Mouse (Mus musculus) bone marrow, adult 2 months (tissue): ENCODE data around the gene Gm20604.

ENCODE experiments used
- CTCF ChIP-seq: fragments of 200-500 bp; IDR thresholded peaks from 2 replicates; pipeline ENCODE4 v1.5.1; 2011; ENCODE audit warnings: low read length, control low read depth; ENCODE audit not compliant: control insufficient read depth, insufficient read depth
- POLR2A ChIP-seq: fragments of 200-500 bp; IDR thresholded peaks from 2 replicates; pipeline ENCODE4 v1.6.1; 2011; ENCODE audit warnings: low read depth, mild to moderate bottlenecking, control low read depth, low read length, borderline replicate concordance; ENCODE audit not compliant: control insufficient read depth

GRCm38 (mm10) chr12:102785593-102785985, 27.1 kb upstream of the Gm20604 start:
- TF ChIP-seq CTCF, result no peak
- TF ChIP-seq POLR2A, result no peak
